Mouse (Mus musculus): ENCODE measurements at regions not wholly inside any gene's neighbourhood (a gene's known extent, or its start where the extent isn't known, plus 50 kb on each side); places are given as distances from the start of the nearest gene placed in this dataset.
"Not testable (repeated sequence)": the region's sequence is repeated elsewhere in the genome, so short reads cannot be mapped to it uniquely, and the experiment has no call there.

DNA sequence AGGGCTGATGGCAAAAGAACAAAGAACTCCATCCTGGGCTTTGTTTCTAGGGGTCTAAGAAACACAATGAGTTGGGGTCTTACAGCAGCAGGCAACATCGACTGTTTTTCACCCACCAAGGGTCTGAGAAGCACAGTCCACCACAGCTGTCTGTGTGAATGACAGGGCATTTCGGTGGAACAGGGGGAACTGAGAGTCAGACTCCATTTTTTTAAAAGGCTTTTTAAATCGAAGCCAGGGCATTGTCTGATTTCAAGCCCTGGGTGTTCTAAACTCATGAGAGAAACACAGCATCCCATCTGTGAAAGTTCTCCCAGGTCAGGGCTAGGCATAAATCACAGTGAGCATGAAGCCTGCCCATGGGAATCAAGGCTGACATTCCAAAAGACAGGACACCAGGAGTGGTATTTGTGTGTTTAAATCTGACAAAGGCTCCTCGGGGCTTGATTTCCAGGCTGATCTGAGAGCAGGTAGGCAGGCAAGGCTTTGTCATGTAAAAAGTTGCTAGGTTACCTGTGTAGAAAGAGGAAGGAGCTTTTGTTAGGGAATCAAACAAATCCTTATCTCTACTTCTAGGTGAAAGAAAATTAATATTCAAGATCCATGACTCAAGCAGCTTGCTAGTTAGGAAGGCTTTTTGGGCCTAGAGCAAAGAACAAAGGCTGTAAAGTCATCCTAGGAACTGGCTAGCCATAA lies 184.8 kb upstream of the Gm10324 start:
- DNase-seq, result not testable (repeated sequence)

DNA sequence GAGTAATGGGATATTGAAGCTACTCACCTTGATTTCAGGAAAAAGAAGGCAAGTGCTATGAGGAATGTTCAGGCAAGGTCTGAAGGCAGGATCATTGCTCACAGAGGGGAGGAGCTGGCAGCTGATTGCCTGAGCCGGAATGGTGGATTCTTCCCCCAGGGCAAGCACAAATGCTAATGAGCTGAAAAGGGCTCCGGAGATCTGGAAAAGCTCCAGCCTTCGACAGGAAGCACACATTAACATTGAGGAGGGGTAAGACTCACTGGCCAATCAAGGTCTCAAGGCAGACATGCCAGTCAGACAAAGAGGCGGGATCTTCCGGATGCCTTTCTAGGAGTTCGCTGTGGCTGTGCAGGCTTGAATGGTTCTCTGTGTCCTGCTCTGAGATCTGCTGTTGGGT lies 169.1 kb upstream of the Gm10324 start:
- DNase-seq, result not testable (repeated sequence)

DNA sequence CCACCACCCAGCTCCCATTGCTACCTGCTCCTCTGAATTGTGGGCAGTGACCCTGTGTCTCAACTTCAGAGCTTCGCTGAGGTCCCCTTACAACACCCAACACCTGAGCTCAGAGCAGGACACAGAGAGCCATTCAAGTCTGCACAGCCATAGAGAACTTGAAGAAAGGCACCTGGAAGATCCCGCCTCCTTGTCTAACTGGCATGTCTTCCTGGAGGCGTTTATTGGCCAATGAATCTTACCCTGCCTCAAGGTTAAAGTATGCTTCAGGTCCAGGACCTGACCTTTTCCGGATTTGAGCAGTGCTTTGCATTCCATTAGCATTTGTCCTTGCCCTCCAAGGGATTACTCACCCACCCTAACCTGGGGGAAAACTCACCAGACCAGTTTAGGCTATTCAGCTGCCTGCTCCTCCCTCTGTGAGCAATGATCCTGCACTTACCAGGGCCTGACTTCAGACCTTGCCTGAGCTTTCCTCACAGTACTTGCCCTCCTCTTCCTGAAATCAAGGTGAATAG lies 128.4 kb upstream of the Gm10324 start:
- not testable (repeated sequence) for DNase-seq

DNA sequence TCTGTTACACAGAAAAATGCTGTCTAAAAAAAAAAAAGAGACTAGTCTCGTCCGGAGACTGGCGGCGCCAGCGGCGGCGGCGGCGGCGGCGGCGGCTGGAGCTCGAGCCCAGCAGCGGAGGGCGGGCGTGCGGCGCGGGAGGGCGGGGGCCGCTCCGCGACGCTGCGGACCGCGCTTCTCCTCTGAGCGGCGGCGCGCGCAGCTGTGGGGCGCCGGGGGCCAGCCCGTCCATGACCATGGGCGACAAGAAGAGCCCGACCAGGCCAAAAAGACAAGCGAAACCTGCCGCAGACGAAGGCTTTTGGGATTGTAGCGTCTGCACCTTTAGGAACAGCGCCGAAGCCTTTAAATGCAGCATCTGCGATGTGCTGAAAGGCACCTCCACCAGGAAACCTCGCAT lies 111.8 kb upstream of the Gm10324 start:
- peak in 1 of 2 experiments; percentile 18 for DNase-seq

DNA sequence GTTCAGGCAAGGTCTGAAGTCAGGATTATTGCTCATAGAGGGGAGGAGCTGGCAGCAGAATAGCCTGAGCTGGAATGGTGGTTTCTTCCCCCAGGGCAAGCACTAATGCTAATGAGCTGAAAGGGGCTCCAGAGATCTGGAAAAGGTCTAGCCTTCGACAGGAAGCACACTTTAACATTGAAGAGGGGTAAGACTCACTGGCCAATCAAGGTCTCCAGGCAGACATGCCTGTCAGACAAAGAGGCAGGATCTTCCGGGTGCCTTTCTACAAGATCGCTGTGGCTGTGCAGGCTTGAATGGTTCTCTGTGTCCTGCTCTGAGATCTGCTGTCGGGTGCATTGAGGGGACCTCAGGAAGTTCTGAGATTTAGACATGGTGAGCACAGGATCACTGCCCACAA lies 87.4 kb upstream of the Gm10324 start:
- not testable (repeated sequence) for DNase-seq

DNA sequence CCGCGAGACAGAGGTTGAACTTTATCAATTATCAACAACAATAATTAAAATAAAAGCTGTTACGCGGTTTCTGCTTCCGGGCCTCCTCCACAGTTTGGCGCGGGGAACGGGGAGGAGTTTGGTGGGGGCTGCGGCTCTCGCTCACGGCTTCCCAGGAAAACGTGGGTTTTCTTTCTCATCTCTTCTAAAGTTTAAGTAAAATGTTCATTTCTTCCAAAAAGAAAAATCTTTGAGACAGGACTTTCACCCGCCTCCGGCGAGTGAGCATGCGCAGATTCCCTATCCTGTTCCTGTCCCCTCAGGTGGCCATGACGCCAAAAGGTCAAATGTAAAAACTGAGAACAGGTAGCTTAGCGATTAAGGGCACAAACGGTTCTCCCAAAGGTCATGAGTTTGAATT lies 56.7 kb upstream of the Gm10324 start:
- DNase-seq, result not testable (repeated sequence)

DNA sequence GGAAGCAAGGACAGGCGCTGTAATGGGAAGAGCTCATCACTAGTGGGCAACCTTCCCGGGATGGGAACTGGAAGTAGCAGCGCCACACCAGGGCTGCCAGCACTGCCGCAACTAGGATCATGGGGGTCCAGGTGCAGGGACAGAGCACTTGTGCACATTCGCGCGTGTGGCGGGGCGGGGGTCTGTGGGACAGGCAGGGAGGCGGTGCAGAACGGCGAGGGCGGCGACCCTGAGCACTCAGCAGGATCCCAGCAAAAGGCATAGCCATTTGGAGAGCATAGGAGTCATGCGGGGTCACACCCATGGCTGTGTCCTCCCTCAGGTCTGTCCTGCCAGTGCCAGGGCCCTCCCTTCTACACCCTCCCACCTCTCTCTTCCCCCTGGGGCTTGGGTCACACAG lies 56.0 kb upstream of the Gm10324 start:
- not testable (repeated sequence) for DNase-seq

Data from lung, postnatal 4 days (tissue).